Mouse (Mus musculus): Measurements from ENCODE around the gene Otud7a. TPM values are rescaled to one million over a fixed set of nuclear protein-coding genes. Genes with fewer than 3 reads are reported as not detected.
A peak's percentile ranks its signal among the peaks of the same experiment; 100 is the strongest.

Otud7a gene
- polyA plus RNA-seq (2011; ENCODE audit: insufficient read length, low read depth, missing spikeins), result 0.25 and 0.84 TPM in 2 replicates

DNA sequence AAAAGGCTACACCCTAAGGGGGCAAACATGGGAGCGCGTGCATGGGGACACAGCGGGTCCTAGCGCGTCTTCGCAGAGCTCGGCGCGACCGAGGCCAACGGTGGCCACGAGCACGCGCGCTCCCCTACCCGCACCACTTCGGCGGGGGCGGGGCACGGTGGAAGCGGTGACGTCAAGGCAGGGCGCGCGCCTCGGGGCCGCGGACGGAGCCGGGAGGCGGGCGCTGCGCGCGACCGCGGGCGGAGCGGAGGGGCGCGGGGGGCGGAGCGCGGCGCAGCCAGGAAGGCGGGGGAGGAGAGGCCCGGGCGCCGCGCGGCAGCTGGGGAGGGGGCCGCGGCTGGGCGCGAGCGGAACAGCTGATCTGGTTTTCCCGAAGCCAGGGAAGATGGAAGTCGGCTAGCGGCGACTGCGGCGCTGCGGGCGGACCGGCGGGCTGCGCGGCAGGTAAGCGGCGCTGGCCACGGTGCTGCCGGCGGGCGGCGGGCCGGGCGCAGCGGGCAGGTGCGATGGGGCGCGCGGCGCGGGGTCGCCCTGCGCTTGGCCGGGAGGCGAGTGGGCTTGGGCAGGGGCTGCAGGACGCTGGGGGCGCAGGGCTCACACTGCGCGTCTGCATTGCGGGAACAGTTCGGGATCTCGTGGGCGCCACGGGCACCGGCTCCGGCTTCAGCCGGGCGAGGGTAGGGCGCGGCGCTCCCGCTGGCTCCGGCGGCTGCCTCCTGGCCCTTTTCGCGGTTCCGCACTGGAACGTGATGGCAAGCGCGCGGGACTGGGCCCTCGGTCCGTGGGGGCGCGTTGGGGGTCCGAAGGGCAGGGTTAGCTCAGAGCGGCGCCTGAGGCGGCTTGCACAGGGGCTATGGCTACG is at the start of gene Otud7a:
Gene Otud7a (plus strand): TSS at position 268 of the 862 bp plus-strand sequence.
- no peak for TF ChIP-seq CTCF (IDR thresholded peaks at IDR 0.05; ENCODE audit: borderline replicate concordance, insufficient read depth, low read length)
- TF ChIP-seq POLR2A (IDR thresholded peaks at IDR 0.05; ENCODE audit: low read depth, low read length), result no peak
- Histone ChIP-seq H3K4me1 (ENCODE audit: control insufficient read depth, insufficient read depth, low read length) (no peaks in the 10 kb centered on the region), H3K27ac (ENCODE audit: insufficient read depth, low read length) (no peak within 1 kb of the TSS), H3K4me3 (ENCODE audit: insufficient read depth, low read length) (peak within 1 kb of the TSS; percentile 34)

DNA sequence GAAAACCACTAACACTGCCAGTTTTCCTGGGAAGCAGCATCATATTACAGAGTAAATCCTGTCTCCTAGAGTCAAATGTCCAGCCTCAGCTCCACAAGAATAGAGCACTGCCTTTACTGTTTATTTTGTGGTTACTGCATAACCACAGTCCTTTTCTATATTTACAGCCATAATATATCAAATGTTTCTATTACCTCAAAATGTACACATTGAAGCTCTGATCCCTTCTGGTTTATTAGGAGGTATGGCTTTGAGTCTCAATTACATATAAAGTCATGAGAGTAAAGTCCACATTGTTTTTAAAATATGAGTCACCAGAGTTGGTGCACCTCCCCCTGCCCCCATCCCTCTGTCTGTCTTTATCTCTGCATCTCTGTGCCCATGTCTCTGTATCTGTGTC is 38.6 kb upstream of the Otud7a start:
- Histone ChIP-seq H3K4me1 (ENCODE audit: control insufficient read depth, insufficient read depth, low read length) (no peaks in the 10 kb centered on the region), H3K27ac (ENCODE audit: insufficient read depth, low read length) (no peak overlapping the region), H3K4me3 (ENCODE audit: insufficient read depth, low read length) (no peak overlapping the region)
- TF ChIP-seq POLR2A (IDR thresholded peaks at IDR 0.05; ENCODE audit: low read depth, low read length), result no peak
- no peak for TF ChIP-seq CTCF (IDR thresholded peaks at IDR 0.05; ENCODE audit: borderline replicate concordance, insufficient read depth, low read length)

DNA sequence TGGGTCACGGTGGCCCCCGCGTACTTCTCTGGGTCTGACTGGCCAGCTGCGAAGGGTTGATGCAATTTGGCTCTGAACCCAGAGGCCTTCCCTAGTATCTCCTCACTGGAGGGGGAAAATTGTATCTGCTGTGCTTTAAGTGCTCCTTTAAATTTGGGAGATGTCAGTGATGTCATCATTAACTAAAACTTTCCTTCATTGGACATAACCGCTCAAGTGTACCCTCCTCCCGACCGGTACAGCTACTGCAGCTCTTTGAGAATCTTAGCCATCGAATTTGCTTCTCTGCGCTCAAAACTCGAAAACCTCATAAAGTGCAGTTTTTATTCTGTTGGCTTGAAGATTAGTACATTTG is 772 bp downstream of the Otud7a start:
- no peak overlapping the region for H3K27ac ChIP-seq (ENCODE audit: insufficient read depth, low read length)
- no peaks in the 10 kb centered on the region for H3K4me1 ChIP-seq (ENCODE audit: control insufficient read depth, insufficient read depth, low read length)
- TF ChIP-seq CTCF (IDR thresholded peaks at IDR 0.05; ENCODE audit: borderline replicate concordance, insufficient read depth, low read length), result no peak
- no peak for TF ChIP-seq POLR2A (IDR thresholded peaks at IDR 0.05; ENCODE audit: low read depth, low read length)
- peak overlapping the region; percentile 33 for H3K4me3 ChIP-seq (ENCODE audit: insufficient read depth, low read length)

DNA sequence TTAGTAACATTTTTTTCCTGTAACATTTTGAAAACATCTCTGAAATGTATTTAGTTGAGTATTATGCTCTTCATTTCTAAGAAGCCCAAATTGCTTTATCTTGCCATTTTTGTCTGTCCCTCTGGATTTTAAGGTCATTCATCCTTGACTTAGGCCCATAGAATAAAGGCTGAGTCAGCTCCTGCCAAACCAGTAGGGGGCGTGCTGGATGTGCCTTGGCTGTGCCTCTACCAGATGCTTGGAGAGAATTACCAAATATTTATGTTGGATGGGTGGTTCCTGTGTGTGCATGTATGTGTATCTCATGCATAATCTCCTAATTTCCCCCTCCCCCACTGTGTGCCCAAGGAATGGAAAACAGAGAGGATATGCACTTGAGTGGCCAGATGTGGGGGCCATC is 2.4 kb downstream of the Otud7a start:
- Histone ChIP-seq H3K27ac (ENCODE audit: insufficient read depth, low read length) (no peak overlapping the region), H3K4me3 (ENCODE audit: insufficient read depth, low read length) (no peak overlapping the region), H3K4me1 (ENCODE audit: control insufficient read depth, insufficient read depth, low read length) (no peaks in the 10 kb centered on the region)
- TF ChIP-seq CTCF (IDR thresholded peaks at IDR 0.05; ENCODE audit: borderline replicate concordance, insufficient read depth, low read length) (no peak), POLR2A (IDR thresholded peaks at IDR 0.05; ENCODE audit: low read depth, low read length) (no peak)

DNA sequence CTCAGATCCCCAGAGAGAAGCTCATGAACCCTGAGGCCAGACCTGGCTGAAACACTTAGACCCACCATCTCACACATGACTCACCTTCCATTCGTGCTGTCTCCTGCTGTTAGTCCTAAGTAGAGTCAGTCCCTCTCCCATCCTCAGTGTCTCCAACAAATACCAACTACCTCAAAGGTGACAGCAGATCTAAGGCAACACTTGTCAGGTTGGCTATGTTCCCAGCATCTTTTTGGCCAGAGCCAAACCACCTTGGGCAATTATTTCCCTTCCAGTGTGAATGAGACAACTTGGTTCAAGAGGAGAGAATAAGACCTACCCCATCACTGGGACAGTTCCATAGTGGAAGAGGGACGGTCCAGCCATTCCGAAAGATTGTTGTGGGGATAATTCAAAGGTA is 10.7 kb downstream of the Otud7a start:
- no peak for TF ChIP-seq CTCF (IDR thresholded peaks at IDR 0.05; ENCODE audit: borderline replicate concordance, insufficient read depth, low read length)
- no peak for TF ChIP-seq POLR2A (IDR thresholded peaks at IDR 0.05; ENCODE audit: low read depth, low read length)
- H3K27ac ChIP-seq (ENCODE audit: insufficient read depth, low read length), result no peak overlapping the region
- no peak overlapping the region for H3K4me3 ChIP-seq (ENCODE audit: insufficient read depth, low read length)
- no peaks in the 10 kb centered on the region for H3K4me1 ChIP-seq (ENCODE audit: control insufficient read depth, insufficient read depth, low read length)

DNA sequence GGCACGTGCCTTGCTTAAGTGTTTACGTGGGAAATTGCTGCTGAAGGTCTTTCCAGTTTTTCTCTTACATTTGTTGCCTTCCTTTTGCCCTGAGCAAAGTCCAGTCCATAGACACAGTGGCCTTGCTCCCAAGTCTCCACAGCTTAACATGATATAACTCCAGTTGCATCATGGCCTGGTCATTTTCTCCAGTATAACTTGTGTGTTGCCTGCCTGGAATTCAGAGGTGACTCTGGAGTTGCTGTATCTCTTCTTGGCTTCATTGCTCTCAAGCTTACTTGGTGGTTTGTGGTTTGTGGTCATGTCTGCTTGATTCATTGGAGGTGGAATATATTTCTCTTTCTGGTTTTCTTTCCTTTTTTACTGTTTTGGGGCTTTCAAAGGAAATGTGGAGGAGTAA is 17.7 kb downstream of the Otud7a start:
- no peak for TF ChIP-seq POLR2A (IDR thresholded peaks at IDR 0.05; ENCODE audit: low read depth, low read length)
- no peak for TF ChIP-seq CTCF (IDR thresholded peaks at IDR 0.05; ENCODE audit: borderline replicate concordance, insufficient read depth, low read length)
- no peak overlapping the region for H3K4me3 ChIP-seq (ENCODE audit: insufficient read depth, low read length)
- no peaks in the 10 kb centered on the region; the same call in 1 of the 2 replicates for H3K4me1 ChIP-seq (ENCODE audit: control insufficient read depth, insufficient read depth, low read length)
- H3K27ac ChIP-seq (ENCODE audit: insufficient read depth, low read length), result no peak overlapping the region

DNA sequence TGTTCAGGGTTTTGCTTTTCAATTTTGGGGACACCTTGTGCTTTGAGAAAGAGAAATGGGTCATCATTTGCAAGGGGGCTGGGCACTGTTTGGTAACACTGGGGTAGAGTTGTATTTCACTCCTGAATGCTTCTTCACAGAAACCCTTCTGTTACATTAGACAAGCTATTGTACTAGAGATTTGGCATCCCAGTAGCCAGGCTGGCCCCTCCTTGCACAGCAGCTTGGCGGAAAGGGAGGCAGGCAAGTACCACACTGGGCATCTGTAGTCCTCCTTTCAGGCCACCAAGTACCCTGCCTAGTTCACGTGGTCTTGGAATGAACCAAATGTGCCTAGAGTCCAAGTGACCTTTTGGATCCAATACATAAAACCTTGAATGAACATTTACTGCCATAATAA is 18.1 kb downstream of the Otud7a start:
- TF ChIP-seq CTCF (IDR thresholded peaks at IDR 0.05; ENCODE audit: borderline replicate concordance, insufficient read depth, low read length), result no peak
- no peak for TF ChIP-seq POLR2A (IDR thresholded peaks at IDR 0.05; ENCODE audit: low read depth, low read length)
- no peak overlapping the region for H3K27ac ChIP-seq (ENCODE audit: insufficient read depth, low read length)

DNA sequence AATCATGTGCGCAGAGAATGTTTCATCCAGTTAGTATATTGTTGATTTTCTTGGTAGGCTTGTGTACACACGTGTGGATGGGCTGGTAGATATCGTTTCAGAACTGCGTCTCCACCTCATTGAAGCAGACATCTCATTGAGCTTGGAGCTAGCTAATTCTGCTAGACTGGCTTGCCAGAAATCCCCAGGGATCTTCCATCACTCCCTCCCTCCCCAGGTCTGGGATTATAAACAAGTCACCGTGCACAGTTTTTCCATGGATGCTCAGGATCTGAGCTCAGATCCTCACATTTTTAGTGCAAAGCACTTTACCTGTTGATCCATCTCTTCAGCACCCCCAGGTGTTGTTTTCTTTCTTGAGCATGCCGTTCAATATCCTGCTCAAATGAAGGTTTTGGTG is 22.2 kb downstream of the Otud7a start:
- no peak for TF ChIP-seq POLR2A (IDR thresholded peaks at IDR 0.05; ENCODE audit: low read depth, low read length)
- TF ChIP-seq CTCF (IDR thresholded peaks at IDR 0.05; ENCODE audit: borderline replicate concordance, insufficient read depth, low read length), result no peak
- Histone ChIP-seq H3K4me3 (ENCODE audit: insufficient read depth, low read length) (no peak overlapping the region), H3K4me1 (ENCODE audit: control insufficient read depth, insufficient read depth, low read length) (no peaks in the 10 kb centered on the region; the same call in 1 of the 2 replicates), H3K27ac (ENCODE audit: insufficient read depth, low read length) (no peak overlapping the region)

More for the DNA sequence above, 18.1 kb downstream of the Otud7a start:
- no peaks in the 10 kb centered on the region; the same call in 1 of the 2 replicates for H3K4me1 ChIP-seq (ENCODE audit: control insufficient read depth, insufficient read depth, low read length)
- no peak overlapping the region for H3K4me3 ChIP-seq (ENCODE audit: insufficient read depth, low read length)

DNA sequence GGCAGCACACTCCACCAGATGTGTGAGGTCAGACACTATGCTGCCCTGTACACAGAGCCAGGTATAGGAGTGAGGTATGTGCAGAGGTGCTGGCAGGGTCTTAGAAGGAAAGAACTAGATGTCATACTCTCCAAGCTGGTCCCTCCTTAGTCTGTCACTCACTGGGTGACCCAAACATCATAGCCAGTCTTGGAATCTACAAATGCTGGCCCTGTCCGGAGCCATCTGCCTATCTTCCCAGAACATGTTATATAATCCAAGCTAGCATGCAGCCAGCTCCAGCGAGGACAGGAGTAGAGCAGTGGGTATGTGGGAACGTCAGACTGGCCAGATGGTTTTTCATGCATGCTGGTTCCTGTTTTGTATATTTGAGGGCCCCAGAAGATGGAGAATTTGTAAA is 23.7 kb downstream of the Otud7a start:
- no peak overlapping the region for H3K27ac ChIP-seq (ENCODE audit: insufficient read depth, low read length)
- H3K4me3 ChIP-seq (ENCODE audit: insufficient read depth, low read length), result no peak overlapping the region
- no peak for TF ChIP-seq POLR2A (IDR thresholded peaks at IDR 0.05; ENCODE audit: low read depth, low read length)
- TF ChIP-seq CTCF (IDR thresholded peaks at IDR 0.05; ENCODE audit: borderline replicate concordance, insufficient read depth, low read length), result no peak
- no peaks in the 10 kb centered on the region for H3K4me1 ChIP-seq (ENCODE audit: control insufficient read depth, insufficient read depth, low read length)

DNA sequence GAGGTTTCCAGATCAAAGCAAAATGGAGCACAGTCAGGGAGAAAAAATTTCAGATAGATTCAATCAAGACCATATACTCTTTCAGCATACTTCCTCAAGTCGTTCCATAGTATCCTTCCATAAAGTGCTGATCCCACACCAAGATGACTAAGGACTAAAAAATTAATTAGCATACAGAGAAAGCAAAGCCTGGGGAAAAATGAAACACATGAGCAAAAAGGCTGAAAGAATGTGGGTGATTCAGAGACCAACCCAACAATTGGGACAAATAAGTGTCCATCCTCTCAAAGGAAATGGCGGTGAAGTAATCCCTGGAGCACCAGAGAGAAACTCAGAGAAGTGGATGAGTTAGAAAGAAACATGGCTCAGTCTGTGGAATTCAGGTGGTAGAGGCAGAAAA is 38.5 kb downstream of the Otud7a start:
- peak overlapping the region; percentile 64 for H3K27ac ChIP-seq (ENCODE audit: insufficient read depth, low read length)
- TF ChIP-seq CTCF (IDR thresholded peaks at IDR 0.05; ENCODE audit: borderline replicate concordance, insufficient read depth, low read length) (no peak), POLR2A (IDR thresholded peaks at IDR 0.05; ENCODE audit: low read depth, low read length) (no peak)
- no peaks in the 10 kb centered on the region; the same call in 1 of the 2 replicates for H3K4me1 ChIP-seq (ENCODE audit: control insufficient read depth, insufficient read depth, low read length)
- no peak overlapping the region for H3K4me3 ChIP-seq (ENCODE audit: insufficient read depth, low read length)
